Mouse (Mus musculus) heart, postnatal 0 days (tissue): ENCODE data around the gene Stim1.

Source experiments
- CTCF ChIP-seq: IDR thresholded peaks from 2 replicates; pipeline ENCODE4 v1.5.1; 2016; ENCODE audit warnings: antibody characterized with exemption, control low read depth, low read depth
- EP300 ChIP-seq: IDR thresholded peaks from 2 replicates; pipeline ENCODE4 v1.6.1; 2016; ENCODE audit warnings: antibody characterized with exemption, low read depth

GRCm38 (mm10) chr7:102434344-102434743 is 166.7 kb downstream of the Stim1 start:
- TF ChIP-seq CTCF: no peak
- TF ChIP-seq EP300: no peak
